Mouse (Mus musculus): ENCODE measurements around the gene Lrmp.
A peak's percentile ranks its signal among the peaks of the same experiment; 100 is the strongest.
"Not testable (repeated sequence)": the region's sequence is repeated elsewhere in the genome, so short reads cannot be mapped to it uniquely, and the experiment has no call there.

The Lrmp gene

DNA sequence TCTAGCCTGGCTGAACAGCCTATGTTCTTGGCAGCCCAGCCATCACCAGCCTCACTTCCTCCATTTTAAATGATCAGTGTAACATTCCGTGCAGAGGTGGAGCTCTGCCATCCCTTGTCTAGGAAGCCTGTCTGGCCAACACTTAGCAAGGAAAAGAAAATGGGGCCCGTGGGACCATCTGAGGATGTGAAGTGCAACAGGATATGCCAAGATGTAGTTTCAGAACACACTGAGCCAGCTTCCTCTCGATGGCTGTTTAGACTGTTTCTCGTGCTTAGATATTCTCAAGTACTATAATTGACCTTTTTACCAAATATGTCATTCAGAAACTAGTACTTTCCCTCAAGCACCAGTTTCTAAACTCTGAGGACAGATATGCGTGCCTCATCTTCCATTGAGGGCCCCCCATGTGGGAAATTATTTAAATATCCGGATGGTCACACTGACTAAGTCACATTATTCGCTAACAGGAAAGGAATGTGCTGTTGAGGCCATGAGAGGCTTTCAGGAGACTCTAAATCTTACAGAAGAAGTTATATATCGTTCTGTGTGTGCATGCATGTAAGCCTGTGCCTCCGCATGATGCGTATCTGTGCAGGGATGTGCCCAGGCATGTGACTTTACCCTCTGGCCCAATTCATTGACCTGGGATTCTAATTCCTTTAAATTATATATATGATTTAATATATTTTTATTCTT lies 11.1 kb upstream of the Lrmp start:
- DNase-seq (ENCODE audit: low read depth) = no peak

DNA sequence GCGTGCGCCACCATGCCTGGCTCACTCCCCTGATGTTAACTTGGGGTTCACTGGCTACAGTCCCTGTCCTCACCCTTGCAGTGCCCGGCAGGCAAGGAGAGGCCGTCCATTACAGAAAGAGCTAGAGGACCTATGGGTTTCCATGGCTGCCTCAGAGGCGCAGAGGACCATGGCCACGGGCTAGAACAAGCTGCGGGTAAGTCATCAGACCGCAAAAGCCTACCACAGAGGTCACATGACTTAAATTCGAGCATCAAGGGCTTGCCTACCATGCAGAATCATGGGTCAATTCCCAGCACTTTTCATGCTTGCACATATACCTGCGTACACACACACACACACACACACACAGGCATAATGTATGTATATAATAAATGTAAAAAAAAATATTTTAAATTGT lies 10.0 kb upstream of the Lrmp start:
- DNase-seq (ENCODE audit: low read depth) = no peak

DNA sequence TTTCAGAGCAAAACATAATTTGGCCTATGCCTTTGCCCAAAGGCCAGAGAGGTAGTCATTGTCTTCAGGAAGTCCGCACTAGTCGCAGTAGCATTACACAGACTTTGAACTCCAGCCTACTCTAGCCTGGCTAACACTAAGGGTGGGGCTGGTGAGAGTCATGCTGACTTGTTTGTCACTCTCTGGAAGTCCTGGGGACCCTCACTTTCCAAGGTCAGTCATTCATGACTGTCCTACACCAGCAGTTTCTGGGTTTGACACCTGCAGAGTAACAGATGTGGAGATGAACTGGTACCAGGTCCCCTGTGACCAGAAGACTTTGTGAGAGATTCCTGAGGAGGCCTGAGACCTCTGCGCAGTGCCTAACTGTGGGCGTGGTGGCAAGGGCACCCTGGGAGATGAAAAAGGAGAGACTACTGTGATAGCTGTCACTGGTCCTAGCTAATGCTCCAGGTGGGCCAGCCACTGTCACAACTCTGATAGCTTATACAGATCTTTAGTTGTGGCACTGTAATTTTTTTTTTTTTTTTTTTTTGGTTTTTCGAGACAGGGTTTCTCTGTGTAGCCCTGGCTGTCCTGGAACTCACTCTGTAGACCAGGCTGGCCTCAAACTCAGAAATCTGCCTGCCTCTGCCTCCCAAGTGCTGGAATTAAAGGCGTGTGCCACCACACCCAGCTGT lies 9.2 kb upstream of the Lrmp start:
- DNase-seq (ENCODE audit: low read depth) = no peak

DNA sequence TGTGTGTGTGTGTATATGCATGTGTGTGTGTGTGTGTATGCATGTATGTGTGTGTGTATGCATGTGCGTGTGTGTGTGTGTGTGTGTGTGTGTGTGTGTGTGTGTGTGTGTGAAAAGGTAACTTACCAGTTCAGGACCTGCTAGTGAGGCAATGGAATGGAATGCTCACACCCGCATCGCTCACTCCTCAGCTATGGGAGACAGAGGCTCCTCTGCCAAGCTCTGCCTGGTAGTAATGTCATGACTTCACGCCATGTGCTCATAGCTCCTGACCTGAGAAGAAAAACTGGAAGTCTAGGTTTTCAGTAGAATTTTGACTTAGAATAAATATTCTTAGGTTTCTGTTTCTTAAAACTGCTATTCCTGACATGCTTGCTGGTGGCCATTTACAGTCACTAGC lies 4.7 kb upstream of the Lrmp start:
- DNase-seq (ENCODE audit: low read depth) = no peak

- DNase-seq (ENCODE audit: low read depth) = no peak
Measured at GRCm38 (mm10) chr6:145112865-145113264, 2.6 kb upstream of the Lrmp start.

DNA sequence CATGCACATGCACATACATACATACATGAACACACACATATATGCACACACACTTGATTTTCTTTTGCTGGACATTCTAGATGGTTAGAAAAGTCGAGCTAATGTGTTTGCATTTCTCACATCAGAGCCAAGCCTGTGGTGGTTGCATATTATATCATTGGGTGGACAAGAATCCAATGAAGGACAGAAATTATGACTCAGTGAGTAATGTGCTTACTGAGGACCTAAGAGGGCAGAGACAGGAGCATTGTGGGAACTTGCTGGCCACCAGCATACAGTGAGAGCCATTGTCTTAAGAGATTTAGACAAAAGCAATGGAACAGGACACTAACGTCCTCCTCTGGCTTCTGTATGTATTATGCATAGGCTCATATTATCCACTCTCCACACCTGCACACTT lies 892 bp upstream of the Lrmp start:
- DNase-seq (ENCODE audit: low read depth) = no peak

GRCm38 (mm10) chr6:145116098-145116672 lies 732 bp downstream of the Lrmp start:
- no peak for DNase-seq (ENCODE audit: low read depth)

DNA sequence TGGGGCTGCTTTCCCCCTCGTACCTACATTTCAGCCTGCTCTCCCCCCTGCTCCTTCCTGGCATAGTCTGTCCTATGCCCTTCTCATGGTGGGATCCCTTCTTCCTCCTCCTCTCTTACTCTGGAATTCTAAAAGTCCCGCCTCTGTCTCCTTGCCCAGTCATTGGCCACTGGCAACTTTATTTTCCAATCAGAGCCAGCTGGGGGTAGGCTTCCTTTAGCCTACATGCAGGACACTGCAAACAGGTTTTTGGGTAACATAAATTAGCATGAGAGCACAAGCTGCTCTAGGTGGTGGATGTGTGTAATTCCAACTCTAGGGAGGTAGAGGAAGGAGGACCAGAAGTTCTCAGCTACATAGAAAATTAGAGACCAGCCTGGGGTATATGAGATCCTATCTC lies 4.6 kb downstream of the Lrmp start:
- DNase-seq (ENCODE audit: low read depth) = no peak

DNA sequence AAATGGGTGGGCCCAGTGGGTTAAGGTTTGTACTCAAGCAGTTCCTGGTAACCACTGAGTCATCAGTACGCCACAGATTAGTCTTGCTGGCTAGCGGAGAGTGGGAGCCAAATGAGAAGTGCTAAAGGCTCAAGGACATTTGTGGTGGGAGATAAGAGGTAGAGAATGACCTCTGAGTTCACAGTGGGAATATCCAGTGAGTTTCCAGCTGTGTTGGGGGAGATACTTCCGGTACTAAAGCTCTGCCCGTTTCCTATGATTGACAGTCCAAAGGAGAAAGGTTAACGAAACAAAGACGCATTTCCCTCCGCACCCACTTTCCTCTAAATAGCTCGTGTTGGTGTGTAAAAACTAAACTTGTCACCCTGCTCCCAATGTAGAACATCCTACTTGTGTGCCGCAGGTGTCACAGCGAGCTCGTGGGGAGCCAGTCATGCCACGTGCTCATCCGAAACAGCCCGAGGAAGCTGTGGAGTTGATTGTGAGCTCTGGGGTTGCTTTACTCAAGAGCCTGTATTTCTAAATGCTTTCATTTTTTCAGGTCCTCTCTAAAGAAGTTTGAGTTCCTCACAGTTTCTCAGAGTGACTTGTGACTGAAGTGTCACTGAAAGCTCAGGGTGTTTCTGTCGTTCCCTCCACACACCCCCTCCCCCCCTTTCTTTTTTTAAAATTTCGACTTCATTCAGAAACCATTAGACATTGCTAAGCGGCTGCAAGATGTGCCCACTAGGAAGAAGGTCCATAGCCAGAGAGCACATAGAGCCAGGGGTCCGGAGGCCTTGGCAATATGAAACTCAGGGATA lies 5.5 kb downstream of the Lrmp start:
- DNase-seq (ENCODE audit: low read depth) = peak; percentile 95

GRCm38 (mm10) chr6:145121590-145122420 lies 6.4 kb downstream of the Lrmp start:
- peak; percentile 93 for DNase-seq (ENCODE audit: low read depth)

GRCm38 (mm10) chr6:145122423-145123059 lies 7.1 kb downstream of the Lrmp start:
- peak; percentile 66 for DNase-seq (ENCODE audit: low read depth)

GRCm38 (mm10) chr6:145123136-145124060 lies 7.9 kb downstream of the Lrmp start:
- peak; percentile 76 for DNase-seq (ENCODE audit: low read depth)

GRCm38 (mm10) chr6:145124621-145125020 lies 9.2 kb downstream of the Lrmp start:
- DNase-seq (ENCODE audit: low read depth) = peak; percentile 93

DNA sequence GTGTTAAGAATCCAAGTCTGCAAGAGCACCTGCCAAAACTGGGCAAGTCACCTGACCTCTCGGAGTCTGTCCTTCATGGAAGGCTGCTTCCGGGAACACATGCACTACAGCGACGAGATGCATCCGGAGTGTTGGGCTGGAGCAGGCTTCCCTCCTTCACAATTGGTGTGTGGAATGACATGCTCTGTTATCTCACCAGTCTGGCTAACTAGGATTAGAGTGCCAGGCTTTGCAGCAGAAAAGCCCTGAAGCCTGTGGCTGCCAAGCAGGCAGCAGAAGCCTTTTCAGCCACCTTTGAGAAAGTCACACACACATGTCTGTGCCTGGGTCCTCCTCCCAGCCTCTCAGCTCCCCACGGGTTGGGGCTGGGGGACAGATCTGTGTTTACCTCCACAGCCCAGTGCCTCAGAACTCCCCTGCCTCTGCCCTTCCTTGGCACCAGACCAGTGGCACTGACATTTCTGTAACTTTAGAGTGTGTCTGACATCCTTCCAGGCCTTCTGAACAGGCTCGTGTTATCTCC lies 10.2 kb downstream of the Lrmp start:
- no peak for DNase-seq (ENCODE audit: low read depth)

GRCm38 (mm10) chr6:145127652-145128051 lies 12.2 kb downstream of the Lrmp start:
- DNase-seq (ENCODE audit: low read depth) = peak; percentile 30

DNA sequence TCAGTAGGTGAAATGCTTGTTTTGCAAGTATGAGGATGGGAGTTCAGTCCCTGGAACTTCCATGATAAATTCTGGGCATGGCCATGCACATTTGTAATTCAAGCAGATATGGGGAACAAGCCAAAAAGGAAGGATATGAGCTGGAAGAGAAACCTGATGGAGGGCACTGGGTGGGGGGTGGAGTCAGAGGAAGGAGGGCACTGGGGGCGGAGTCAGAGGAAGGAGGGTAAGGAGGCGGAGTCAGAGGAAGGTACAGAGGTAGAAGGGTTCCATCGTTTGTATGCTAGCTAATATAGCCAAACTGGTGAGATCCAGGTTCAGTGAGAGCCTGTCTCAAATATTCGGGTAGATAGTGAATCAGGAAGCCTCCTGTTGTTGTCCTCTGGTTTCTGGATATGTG lies 14.1 kb downstream of the Lrmp start:
- DNase-seq (ENCODE audit: low read depth) = peak; percentile 38

GRCm38 (mm10) chr6:145131991-145132390 lies 16.5 kb downstream of the Lrmp start:
- DNase-seq (ENCODE audit: low read depth) = no peak

- not testable (repeated sequence) for DNase-seq (ENCODE audit: low read depth)
Measured at GRCm38 (mm10) chr6:145132969-145133368, 17.5 kb downstream of the Lrmp start.

GRCm38 (mm10) chr6:145135295-145135694 lies 19.8 kb downstream of the Lrmp start:
- DNase-seq (ENCODE audit: low read depth) = no peak

- DNase-seq (ENCODE audit: low read depth) = peak; percentile 74
Measured at GRCm38 (mm10) chr6:145135804-145136203, 20.4 kb downstream of the Lrmp start.

Data from 416B (cell line).